Mouse (Mus musculus): ENCODE data around the gene Hnrnpul2.

The Hnrnpul2 gene

DNA sequence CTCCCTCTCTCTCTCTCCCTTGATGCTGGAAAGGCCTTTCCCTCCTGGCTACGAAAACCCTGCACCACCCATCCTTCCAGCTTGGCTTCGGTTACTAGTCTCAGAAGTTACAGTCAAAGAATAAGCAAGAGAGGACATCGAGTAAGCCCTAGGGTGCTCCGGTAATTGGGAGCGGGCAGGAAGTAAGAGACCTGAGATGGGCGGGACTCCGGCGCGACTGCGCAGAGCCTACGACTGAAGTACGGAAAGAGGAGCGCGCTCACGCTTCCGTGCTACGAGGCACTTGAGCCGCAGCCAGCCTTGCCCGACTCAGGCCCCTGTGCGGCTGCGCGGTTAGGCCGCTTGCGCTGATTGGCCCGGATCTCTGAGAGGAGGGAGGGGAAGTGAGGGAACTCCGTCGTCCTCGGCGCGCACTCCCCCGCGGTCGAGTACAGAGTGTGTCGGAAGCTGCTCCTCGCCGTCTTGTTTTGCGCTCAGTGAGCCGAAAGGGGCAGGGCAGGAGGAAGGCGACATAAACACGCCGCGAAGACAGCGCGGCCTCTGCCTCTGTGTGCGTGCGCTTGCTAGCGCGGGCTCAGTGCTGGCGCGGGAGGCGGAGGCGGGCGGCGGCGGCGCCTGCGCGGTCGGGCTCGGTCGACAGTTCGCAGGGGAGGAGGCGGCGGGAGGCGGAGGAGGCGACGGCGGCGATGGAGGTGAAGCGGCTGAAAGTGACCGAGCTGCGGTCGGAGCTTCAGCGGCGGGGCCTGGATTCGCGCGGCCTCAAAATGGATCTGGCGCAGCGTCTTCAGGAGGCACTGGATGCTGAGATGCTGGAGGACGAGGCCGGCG lies at the start of gene Hnrnpul2:
TSS of gene Hnrnpul2 (plus strand) at position 415 of the 828 bp plus-strand sequence.
- peak; percentile 95 to 99 for DNase-seq (ENCODE audit: low spot score in 2 of 2)

DNA sequence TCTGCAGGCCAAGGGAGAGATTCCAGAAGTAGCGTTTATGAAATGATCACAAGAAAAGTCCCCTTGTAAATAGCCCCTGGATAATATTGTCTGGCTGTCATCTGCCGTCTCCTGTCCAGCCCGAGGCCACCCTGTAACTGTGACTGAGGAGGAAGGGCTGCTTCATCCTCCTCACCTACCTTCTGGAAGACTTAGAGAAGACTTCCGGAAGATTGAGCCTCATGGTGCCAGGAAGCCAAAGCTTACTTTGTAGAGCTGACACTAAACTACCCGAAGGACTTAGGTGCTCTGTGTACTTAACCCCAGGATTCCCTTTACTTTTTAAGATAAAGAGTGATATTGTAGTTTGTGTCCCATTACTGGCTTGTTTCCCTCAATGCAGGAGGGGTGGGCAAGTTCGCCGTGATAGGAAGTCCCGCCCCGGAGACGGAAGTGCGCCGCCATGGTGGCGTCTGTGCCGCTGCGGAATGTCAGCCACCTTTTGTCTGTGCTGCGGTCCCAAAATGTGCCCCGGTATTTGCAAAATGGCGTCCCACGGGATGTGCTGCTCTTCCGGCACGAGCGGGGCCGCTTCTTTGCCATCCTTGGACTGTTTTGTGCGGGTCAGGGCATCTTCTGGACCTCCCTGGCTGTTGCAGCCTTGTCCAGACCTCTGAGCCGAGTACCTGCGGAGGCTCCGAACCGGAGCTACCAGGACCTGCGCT lies 49.1 kb upstream of the Hnrnpul2 start, which contains the start of gene Tmem223:
TSS of gene Tmem223 (plus strand) at position 430 of the 704 bp plus-strand sequence.
- peak; percentile 73 to 85 for DNase-seq (ENCODE audit: low spot score in 2 of 2)

DNA sequence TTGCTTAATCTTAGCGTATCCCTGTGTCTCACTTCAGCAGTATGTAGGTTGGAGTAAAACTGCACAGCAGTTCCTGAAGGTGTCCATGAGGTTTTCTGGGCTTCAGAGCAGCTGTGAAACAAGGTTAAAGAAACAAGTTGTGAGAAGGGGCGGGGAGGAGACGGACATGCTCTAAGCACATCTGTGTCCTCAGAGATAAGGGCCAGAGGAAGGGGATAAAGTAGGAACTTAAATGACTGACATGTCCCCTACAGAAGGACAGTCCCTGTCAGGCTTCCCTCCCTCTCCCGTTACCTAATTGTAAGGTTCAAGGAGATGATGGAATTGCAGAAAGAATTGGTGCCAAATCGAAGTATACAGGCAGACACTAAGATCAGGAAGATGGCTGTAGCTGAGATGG lies 46.8 kb upstream of the Hnrnpul2 start:
- DNase-seq (ENCODE audit: low spot score in 2 of 2) = no peak

DNA sequence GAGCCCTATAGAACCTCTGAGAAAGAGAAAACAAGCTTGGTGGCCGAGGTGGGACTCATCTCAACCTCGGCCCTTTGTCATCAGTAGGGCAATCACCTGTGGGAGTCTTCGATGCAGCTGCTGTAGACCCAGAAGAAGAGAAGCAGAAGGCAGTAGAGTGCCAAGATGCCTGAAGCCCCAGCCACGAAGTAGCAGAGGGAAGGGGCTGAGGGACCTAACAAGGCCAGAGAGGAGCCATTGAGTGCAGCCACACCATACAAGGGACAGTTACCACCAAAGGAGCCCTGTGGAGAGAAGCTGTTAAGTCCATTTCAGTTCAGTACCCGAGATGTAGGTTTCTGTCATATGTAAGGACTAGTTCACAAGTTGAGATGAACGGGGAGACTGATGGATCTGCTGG lies 46.4 kb upstream of the Hnrnpul2 start:
- no peak for DNase-seq (ENCODE audit: low spot score in 2 of 2)

DNA sequence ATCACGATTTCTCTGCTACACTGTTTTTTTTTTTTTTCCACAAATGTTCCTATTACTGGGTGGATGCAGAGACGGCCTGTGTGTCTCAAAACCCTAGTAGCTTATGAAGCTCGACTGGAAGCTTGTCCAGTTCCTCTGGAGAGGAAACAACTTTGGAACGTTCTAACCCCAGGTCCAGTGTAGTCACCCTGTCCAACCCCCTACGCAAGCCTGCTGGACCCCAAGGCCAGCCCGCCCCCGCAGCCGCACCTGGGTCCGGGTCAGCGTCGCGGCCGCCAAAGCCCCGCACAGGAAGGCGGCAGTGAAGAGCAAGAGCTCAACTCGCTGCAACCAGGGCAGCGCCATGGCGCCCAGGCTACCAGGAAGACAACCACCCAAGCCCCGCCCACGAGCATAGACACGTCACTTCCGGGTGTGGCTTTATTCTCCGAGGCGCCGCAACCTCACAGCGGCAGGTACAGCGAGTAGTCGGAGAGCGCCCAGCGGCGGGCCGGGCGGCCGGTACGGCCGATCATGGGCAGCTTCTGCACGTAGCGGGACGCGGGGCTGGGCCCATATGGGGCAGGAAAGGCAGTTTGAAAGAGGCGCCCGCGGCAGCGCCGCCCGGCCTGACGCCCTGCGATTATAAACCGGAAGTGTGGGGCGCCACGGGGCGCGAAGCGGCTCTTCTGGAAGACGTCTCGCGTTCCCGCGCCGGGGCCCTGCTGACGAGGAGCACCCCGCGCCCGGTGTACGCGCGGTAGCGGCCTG lies 45.5 kb upstream of the Hnrnpul2 start, which contains the start of gene Tmem179b:
TSS of gene Tmem179b (minus strand) at position 382 of the 750 bp plus-strand sequence.
- peak; percentile 94 to 98 for DNase-seq (ENCODE audit: low spot score in 2 of 2)

DNA sequence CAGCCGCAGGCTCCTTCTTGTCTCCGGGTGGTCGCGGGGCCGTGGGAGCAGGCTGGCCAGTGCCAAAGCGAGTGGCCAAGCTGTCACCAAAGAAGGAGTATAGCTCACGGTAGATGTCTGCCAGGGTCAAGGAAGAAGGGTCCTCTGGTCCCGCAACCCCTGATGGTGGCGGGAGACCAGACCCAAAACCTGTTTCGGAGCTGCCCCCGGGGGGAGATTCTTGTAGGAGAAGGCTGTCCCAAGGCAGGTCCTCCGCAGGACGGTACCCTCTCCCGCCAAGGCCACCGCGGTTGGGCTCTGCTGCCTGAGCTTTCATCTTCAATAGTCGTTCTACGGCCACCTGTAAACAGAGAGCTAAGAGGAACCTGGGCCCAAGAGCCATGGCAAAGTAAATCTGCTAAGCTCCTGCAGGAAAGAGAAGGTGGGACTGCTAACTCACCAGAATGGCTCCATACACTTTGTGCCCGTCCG lies 44.8 kb upstream of the Hnrnpul2 start:
- peak; percentile 28 to 43 for DNase-seq (ENCODE audit: low spot score in 2 of 2)

DNA sequence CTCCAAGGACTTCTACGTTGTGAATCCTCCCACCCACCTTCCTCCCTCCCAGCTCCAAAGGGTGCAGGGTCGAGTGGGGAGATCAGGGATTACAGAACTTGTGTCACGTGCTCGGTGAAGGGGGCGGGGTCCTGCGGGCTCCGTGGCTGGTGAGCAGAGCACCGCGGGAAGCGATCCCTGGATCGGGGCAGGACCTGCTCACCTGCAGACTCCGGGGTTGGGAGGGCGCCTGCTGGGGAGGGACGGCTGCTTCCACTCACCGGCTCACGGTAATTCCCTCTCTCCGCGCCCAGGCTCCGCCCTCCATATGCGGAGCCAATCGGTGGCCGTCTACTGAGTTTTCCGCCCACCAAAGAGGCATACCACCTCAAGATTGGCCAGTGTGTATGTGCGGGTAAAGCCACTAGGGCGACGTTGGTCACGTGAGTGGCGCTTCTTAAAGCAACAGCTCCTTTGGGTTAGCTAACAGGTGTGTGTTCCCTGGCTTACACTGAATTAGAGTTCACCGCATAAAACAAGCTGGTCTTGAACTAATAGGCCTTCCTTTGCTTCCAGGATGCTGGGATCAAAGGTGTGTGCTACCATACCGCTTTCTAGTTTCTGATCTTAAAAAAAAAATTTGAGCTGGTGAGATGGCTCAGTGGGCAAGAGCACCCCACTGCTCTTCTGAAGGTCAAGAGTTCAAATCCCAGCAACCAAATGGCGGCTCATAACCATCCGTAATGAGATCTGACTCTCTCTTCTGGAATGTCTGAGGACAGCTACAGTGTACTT lies 33.6 kb upstream of the Hnrnpul2 start, which contains the start of gene Taf6l:
TSS of gene Taf6l (minus strand) at position 410 of the 774 bp plus-strand sequence.
- DNase-seq (ENCODE audit: low spot score in 2 of 2) = peak; percentile 87 to 92

DNA sequence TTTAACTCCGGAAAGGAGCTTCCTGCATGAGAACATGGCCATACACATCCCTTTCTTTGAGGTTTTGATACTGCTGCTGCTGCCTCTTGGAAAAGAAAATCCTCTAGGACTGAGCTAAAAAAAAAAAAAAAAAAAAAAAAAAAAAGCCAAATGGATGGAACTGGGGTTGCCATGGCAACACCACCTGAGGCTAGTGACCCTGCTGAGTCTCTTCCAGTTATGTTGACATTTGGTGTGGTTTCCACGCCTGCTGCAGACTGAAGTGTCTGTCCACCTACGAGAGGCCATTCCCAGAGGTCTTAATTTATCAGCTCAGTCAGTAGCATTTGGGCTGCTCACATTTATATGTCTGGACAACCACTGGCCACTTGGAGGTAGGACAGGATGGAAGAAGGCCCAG lies 31.3 kb upstream of the Hnrnpul2 start:
- DNase-seq (ENCODE audit: low spot score in 2 of 2) = no peak

DNA sequence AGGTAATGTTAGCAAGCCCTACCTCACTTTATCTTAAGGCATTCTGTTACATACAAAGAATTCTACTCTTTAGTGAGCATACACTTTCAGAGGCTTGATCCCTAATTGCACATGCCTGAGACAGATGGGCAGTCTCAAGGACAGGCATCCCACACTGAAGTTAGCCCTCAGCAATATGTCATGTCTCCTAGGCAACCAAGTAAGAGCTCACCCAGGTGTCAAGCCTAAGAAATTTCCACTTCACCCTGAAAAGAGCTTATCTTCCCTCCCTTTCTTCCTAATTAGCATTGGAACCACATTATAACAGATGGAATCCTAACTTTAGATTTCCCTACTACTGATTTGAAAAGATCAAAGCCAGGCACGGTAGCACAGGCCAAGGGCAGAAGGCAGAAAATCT lies 30.6 kb upstream of the Hnrnpul2 start:
- DNase-seq (ENCODE audit: low spot score in 2 of 2) = no peak

DNA sequence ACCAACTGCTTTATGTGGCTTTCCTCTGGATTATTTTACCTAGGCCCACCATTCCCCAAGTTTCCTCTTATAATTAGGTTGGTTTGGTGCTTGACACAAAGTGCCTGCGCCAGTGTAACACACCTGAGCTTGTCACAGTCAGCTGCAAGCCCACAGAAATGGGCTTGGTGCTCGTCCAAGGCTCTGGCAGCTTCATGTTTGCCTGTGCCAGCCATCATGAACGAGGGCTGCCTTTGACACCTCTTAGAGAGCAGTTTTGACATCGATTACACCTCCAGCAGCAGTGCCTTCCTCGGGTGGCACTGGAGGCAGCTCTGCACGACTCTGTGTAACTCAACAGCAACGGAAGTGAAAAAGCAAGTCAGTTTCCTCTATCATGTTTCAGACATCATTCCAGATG lies 29.6 kb upstream of the Hnrnpul2 start:
- DNase-seq (ENCODE audit: low spot score in 2 of 2) = no peak

DNA sequence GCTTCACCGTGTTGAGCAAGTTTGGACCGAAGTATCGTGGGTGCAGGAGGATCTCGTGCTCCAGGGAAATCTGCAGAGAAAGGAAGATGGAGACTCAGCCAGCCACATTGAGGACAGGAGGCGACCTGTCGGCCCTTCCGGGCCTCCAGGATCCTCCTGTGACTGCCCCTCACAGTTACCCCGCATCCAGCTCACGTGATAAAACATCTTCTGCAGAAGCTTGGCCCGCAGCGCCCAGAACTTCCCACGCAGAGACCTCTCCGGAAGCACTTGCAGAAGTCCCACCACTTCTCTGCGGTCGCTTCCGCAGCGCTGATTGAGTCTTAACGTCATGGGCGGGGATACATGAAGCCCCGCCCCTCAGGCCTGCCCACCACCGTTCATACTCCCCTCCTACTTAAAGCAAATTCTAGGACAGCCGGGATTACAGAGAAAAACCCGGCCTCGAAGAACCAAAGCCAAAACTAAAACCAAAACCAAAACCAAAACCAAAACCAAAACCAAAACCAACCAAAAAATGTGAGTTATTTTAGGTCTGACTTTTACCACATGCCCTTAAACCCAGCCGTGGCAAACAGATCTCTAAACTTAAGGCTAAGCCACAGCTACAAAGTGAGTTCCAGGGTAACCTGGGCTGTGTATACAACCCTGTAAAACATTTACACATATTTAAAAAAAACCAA lies 21.4 kb upstream of the Hnrnpul2 start, which contains the start of gene Polr2g:
TSS of gene Polr2g (minus strand) at position 314 of the 683 bp plus-strand sequence.
- peak; percentile 85 to 87 for DNase-seq (ENCODE audit: low spot score in 2 of 2)

DNA sequence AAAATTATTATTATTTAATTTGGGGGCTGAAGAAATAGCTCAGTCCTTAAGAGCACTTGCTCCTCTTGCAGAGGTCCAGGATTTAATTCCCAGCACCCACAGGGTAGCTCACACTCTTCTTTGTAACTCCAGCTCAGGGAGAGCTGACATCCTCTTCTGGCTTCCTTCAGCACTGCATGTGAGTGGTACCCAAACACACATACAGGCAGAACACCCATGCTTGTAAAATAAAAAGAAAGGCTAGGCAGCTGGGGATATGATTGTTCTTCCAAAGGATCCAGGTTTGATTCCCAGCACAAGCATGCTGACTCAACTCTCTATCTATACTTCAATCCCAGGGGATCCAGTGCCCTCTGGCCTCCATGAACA lies 20.9 kb upstream of the Hnrnpul2 start:
- no peak for DNase-seq (ENCODE audit: low spot score in 2 of 2)

DNA sequence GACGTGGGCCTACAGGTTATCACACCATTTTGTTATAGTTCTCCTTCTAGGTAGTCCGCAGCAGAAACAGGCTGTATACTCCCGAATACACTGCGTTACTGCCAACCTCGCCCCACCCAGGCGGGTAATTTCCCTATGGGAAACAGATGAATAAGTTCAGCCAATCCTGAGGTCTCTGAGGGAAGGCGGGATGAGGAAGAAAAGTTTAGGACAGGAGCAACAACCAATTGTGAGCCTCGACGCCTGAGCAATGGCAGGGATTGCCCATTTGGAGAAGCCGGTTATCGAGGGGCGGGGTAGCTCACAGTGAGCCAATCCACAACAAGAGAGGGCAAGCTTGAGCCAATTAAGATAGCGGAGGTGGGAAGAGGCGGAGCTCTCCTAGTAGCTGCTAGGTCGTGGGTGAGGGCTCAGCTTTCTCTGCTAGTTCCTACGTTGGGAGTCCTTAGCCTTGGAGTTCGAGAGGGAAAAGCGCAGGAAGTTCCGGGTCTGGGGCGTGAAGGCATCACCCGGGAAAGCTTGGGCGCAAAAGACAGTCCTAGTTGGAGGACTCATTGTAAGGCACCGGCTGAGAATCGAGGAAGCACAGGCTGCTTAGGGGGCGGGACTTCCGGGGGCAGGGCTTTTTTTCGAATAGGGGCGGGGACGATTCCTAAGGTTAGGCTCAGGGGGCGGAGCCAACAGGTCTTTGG lies 17.5 kb upstream of the Hnrnpul2 start, which contains the start of gene Zbtb3:
TSS of gene Zbtb3 (plus strand) at position 426 of the 692 bp plus-strand sequence.
- DNase-seq (ENCODE audit: low spot score in 2 of 2) = peak; percentile 85 to 92

DNA sequence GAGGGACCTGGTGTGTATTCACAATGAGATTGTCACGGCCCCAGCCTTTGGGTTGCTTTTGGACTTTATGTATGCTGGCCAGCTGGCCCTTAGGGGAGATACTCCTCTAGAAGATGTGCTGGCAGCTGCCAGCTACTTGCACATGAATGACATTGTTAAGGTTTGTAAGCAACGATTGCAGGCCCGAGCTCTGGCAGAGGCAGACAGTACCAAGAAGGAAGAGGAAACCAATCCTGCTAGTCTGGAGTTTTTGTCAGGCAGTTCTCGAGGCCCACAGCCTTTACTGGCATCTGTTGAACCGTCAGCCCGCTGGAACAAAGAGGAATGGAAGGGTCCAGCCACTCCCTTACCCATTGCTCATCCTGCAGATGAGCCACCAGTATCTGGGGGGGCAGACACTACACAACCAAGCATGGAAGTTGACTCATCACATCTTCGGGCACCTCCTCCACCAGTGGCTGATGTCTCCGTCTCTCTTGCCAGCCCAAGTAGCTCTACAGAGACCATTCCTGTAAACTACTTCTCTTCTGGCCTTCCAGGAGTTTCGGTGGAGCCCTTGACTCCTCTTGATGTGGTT lies 16.5 kb upstream of the Hnrnpul2 start:
- DNase-seq (ENCODE audit: low spot score in 2 of 2) = no peak

DNA sequence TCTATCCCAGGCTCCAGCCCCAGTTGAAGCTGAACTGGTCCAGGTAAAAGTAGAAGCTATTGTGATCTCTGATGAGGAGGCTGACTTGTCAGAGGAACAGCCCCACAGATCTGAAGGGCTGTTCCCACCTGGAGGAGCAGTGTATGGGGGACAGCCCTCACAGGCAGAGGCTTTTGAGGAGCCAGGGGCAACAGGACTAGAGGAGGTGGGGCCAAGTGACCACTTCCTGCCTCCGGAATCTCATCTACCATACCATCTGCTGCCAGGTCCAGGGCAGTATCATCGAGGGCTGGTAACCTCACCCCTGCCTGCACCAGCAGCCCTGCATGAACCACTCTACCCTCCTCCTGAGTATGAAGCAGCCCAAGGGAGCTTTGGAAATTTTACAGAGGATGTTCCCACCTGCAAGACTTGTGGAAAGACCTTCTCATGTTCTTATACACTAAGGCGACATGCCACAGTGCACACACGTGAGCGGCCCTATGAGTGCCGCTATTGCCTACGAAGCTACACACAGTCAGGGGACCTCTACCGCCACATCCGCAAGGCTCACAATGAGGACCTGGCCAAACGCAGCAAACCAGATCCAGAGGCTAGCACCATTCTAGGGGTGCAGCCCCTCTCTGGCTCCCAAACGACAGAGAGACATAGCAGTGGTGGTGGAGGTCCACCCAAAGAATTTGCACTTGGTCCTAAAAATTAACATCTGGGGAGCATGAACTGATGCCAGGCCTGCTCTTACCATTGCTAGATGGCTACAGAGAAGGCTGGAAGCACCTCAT lies 15.7 kb upstream of the Hnrnpul2 start:
- DNase-seq (ENCODE audit: low spot score in 2 of 2) = no peak

DNA sequence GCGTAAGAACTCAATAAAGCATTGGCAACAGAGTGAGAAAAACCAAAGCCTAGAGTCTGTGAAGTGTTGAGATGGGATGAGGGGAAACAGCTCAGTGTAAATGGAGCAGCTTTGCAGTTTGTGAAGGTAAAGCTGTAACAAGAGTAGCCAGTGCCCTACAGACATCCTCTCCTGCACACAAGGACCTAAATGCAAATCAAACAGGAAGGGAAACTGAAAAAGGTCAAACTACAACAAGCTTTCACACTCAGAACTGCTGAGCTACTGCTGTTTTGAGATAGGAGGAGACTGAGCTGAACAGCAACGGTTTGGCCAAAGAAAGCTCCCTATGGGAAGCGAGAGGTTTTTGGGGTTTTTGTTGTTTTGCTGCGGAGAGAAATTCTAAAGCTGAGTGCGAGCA lies 13.0 kb upstream of the Hnrnpul2 start:
- no peak for DNase-seq (ENCODE audit: low spot score in 2 of 2)

DNA sequence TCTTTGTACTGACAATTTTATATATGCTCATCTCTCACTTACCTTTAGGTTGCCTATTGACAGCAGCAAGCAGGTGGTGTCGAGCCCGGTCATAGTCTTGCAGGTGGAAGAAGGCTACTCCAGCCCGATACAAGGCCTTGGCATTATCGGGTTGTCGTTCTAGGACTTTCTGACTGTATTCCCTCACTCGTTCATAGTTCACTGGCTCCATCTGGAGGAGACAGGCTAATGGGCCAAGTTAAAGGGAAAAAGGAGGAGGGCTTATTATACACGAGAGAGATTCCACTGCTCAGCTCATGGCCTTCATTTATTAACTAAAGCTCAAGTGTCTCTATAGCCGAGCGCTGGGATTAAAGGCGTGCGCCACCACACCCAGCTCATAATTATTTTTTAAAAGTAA lies 4.0 kb upstream of the Hnrnpul2 start:
- DNase-seq (ENCODE audit: low spot score in 2 of 2) = no peak

DNA sequence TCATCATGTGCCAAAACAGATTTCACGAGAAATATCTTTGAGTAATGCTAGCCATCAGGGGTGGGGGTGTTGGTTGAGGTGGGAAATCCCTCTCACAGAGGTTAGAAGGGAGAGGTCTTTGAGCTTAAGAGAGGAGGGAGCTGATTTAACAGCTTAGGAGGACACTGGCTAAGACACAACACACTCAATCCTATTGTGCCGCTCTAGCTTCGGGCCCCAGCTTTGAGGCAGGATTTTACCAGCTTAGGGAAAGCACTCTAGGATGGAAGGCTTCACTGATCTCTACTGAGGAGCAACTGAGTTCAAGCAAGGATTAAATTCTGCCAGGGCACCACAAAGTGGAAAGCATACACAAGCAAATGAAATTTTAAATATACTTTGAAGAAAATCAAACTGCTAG lies 2.8 kb upstream of the Hnrnpul2 start:
- no peak for DNase-seq (ENCODE audit: low spot score in 2 of 2)
